Mouse (Mus musculus) layer of hippocampus, adult 11-12 months (tissue): ENCODE results near the gene Krt27.

Experiments used
- DNase-seq: peaks from one replicate; pipeline ENCODE4 v3.0.0; 2022; ENCODE audit warnings: low spot score

Gene Krt27

GRCm38 (mm10) chr11:99329655-99330054, 21.2 kb downstream of the Krt27 start:
- DNase-seq, result no peak

GRCm38 (mm10) chr11:99322851-99323250, 28.1 kb downstream of the Krt27 start, which contains the start of gene Krt25:
Gene Krt25 (minus strand): TSS chr11:99322951.
- no peak for DNase-seq

GRCm38 (mm10) chr11:99321094-99321493, 29.8 kb downstream of the Krt27 start:
- DNase-seq, result no peak

GRCm38 (mm10) chr11:99319127-99319526, 31.8 kb downstream of the Krt27 start:
- DNase-seq, result no peak

- no peak for DNase-seq
These were observed 34.4 kb downstream of the Krt27 start for GRCm38 (mm10) chr11:99316543-99316942.

GRCm38 (mm10) chr11:99314594-99314993, 36.3 kb downstream of the Krt27 start:
- no peak for DNase-seq

GRCm38 (mm10) chr11:99310882-99311281, 40.0 kb downstream of the Krt27 start:
- DNase-seq, result no peak

- peak; percentile 75 for DNase-seq
These were observed 43.3 kb downstream of the Krt27 start for GRCm38 (mm10) chr11:99307579-99307978.
